Mouse (Mus musculus) ES-E14 (cell line): ENCODE data around the gene Myo1g.

Experiments used
- CHD2 ChIP-seq: IDR thresholded peaks from 2 replicates; pipeline ENCODE4 v1.6.1; 2014; ENCODE audit warnings: mild to moderate bottlenecking, low read depth, low read length, inconsistent platforms
- HCFC1 ChIP-seq: IDR thresholded peaks from 2 replicates; pipeline ENCODE4 v1.6.1; 2012; ENCODE audit warnings: low read length, inconsistent platforms, borderline replicate concordance; ENCODE audit not compliant: insufficient read depth
- MAFK ChIP-seq: IDR thresholded peaks from 2 replicates; pipeline ENCODE4 v1.6.1; 2014; ENCODE audit warnings: mild to moderate bottlenecking, low read depth, low read length, inconsistent platforms; ENCODE audit not compliant: insufficient read depth

DNA sequence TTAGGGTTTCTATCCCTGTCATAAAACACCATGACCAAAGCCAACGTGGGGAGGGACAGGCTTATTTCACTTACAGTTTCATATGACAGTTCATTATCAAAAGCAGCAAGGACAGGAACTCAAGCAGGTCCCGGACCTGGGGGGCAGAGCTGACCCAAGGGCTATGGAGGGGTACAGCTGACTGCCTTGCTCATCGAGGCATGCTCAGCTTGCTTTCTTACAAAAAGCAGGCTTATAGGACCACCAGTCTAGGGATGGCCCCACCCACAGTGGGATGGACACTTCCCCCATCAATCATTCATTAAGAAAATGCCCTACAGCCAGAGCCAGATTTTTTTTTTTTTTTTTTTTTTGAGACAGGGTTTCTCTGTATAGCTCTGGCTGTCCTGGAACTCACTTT, 10.0 kb upstream of the Myo1g start:
- TF ChIP-seq CHD2 (no peak), HCFC1 (no peak), MAFK (no peak)
